Mouse (Mus musculus): ENCODE results near the gene Olfr1252. TPM values are rescaled to one million over a fixed set of nuclear protein-coding genes. Genes with fewer than 3 reads are reported as not detected.

Olfr1252 gene
- polyA plus RNA-seq (2015; fragmentation: Nextera tagmentation; extraction: Ambion mirVana) = not detected in 2 replicates

- Histone ChIP-seq H3K4me1 (no peaks in the 10 kb centered on the region), H3K27ac (no peak within 1 kb of the TSS), H3K36me3 (no peaks in the 10 kb centered on the region), H3K4me3 (replicated peaks) (no peak within 1 kb of the TSS), H3K9me3 (replicated peaks) (no peaks in the 10 kb centered on the region), H3K27me3 (no peaks in the 10 kb centered on the region), H3K9ac (no peak within 1 kb of the TSS), H3K4me2 (no peak within 1 kb of the TSS)
- WGBS = 60% methylated on average over 1 of the region's 1 CpGs
- ATAC-seq (replicated peaks; ENCODE audit: low FRiP score) = no peak
Measured at GRCm38 (mm10) chr2:89724912-89725311, at the start of gene Olfr1252. Gene Olfr1252 (minus strand): TSS chr2:89725012.

- Histone ChIP-seq H3K4me2 (no peak within 1 kb of the TSS), H3K4me3 (replicated peaks) (no peak within 1 kb of the TSS), H3K4me1 (no peaks in the 10 kb centered on the region), H3K27me3 (no peaks in the 10 kb centered on the region), H3K27ac (no peak within 1 kb of the TSS), H3K36me3 (no peaks in the 10 kb centered on the region), H3K9me3 (replicated peaks) (no peaks in the 10 kb centered on the region), H3K9ac (no peak within 1 kb of the TSS)
- no peak for ATAC-seq (replicated peaks; ENCODE audit: low FRiP score)
- WGBS = 90% methylated on average over 1 of the region's 1 CpGs
Measured at GRCm38 (mm10) chr2:89756990-89757389, 32.2 kb upstream of the Olfr1252 start, which contains the start of gene Olfr1253. Gene Olfr1253 (minus strand): TSS chr2:89757090.

- H3K36me3 ChIP-seq = no peaks in the 10 kb centered on the region
- no peaks in the 10 kb centered on the region for H3K9me3 ChIP-seq (replicated peaks)
- WGBS = 84% methylated on average over 6 of the region's 6 CpGs
- no peak overlapping the region for H3K4me2 ChIP-seq
- no peak overlapping the region for H3K9ac ChIP-seq
- no peak overlapping the region for H3K4me3 ChIP-seq (replicated peaks)
- ATAC-seq (replicated peaks; ENCODE audit: low FRiP score) = peak; percentile 29; the same call in 1 of the 2 replicates
- H3K4me1 ChIP-seq = no peaks in the 10 kb centered on the region
- H3K27ac ChIP-seq = no peak overlapping the region
- no peaks in the 10 kb centered on the region for H3K27me3 ChIP-seq
Measured at GRCm38 (mm10) chr2:89691980-89692379, 32.8 kb downstream of the Olfr1252 start.

GRCm38 (mm10) chr2:89671836-89672235, 53.0 kb downstream of the Olfr1252 start, which contains the start of gene Olfr1251:
Gene Olfr1251 (minus strand): TSS chr2:89671936.
- Histone ChIP-seq H3K36me3 (no peaks in the 10 kb centered on the region), H3K27ac (no peak within 1 kb of the TSS), H3K9ac (no peak within 1 kb of the TSS), H3K9me3 (replicated peaks) (no peaks in the 10 kb centered on the region), H3K4me1 (no peaks in the 10 kb centered on the region), H3K4me2 (no peak within 1 kb of the TSS), H3K4me3 (replicated peaks) (no peak within 1 kb of the TSS), H3K27me3 (no peaks in the 10 kb centered on the region)
- no peak for ATAC-seq (replicated peaks; ENCODE audit: low FRiP score)

Other genes with a start within 250 kb of the Olfr1252 start
- gene Olfr1241, start 237.9 kb downstream of the Olfr1252 start, polyA plus RNA-seq (2015; fragmentation: Nextera tagmentation; extraction: Ambion mirVana) = not detected in 2 replicates
- not detected in 2 replicates for gene Olfr1242, start 226.7 kb downstream of the Olfr1252 start, polyA plus RNA-seq (2015; fragmentation: Nextera tagmentation; extraction: Ambion mirVana)
- gene Olfr1243, start 193.5 kb downstream of the Olfr1252 start, polyA plus RNA-seq (2015; fragmentation: Nextera tagmentation; extraction: Ambion mirVana) = not detected in 2 replicates
- gene Olfr1245, start 146.6 kb downstream of the Olfr1252 start, polyA plus RNA-seq (2015; fragmentation: Nextera tagmentation; extraction: Ambion mirVana) = not detected in 2 replicates
- not detected in 2 replicates for gene Olfr1246, start 131.9 kb downstream of the Olfr1252 start, polyA plus RNA-seq (2015; fragmentation: Nextera tagmentation; extraction: Ambion mirVana)
- gene Olfr1247, start 110.9 kb downstream of the Olfr1252 start, polyA plus RNA-seq (2015; fragmentation: Nextera tagmentation; extraction: Ambion mirVana) = not detected in 2 replicates
- gene Olfr1248, start 106.8 kb downstream of the Olfr1252 start, polyA plus RNA-seq (2015; fragmentation: Nextera tagmentation; extraction: Ambion mirVana) = not detected in 2 replicates
- not detected in 2 replicates for gene Olfr1249, start 90.0 kb downstream of the Olfr1252 start, polyA plus RNA-seq (2015; fragmentation: Nextera tagmentation; extraction: Ambion mirVana)
- gene Olfr1250, start 63.5 kb downstream of the Olfr1252 start, polyA plus RNA-seq (2015; fragmentation: Nextera tagmentation; extraction: Ambion mirVana) = not detected in 2 replicates
- gene Olfr1251, start 53.1 kb downstream of the Olfr1252 start, polyA plus RNA-seq (2015; fragmentation: Nextera tagmentation; extraction: Ambion mirVana) = not detected in 2 replicates
- gene Olfr1253, start 32.1 kb upstream of the Olfr1252 start, polyA plus RNA-seq (2015; fragmentation: Nextera tagmentation; extraction: Ambion mirVana) = not detected in 2 replicates
- not detected in 2 replicates for gene Olfr1254, start 68.6 kb upstream of the Olfr1252 start, polyA plus RNA-seq (2015; fragmentation: Nextera tagmentation; extraction: Ambion mirVana)
- not detected in 2 replicates for gene Olfr1255, start 87.0 kb upstream of the Olfr1252 start, polyA plus RNA-seq (2015; fragmentation: Nextera tagmentation; extraction: Ambion mirVana)
- not detected in 2 replicates for gene Olfr1256, start 116.5 kb upstream of the Olfr1252 start, polyA plus RNA-seq (2015; fragmentation: Nextera tagmentation; extraction: Ambion mirVana)
- not detected in 2 replicates for gene Olfr48, start 123.2 kb upstream of the Olfr1252 start, polyA plus RNA-seq (2015; fragmentation: Nextera tagmentation; extraction: Ambion mirVana)
- gene Olfr1257, start 153.4 kb upstream of the Olfr1252 start, polyA plus RNA-seq (2015; fragmentation: Nextera tagmentation; extraction: Ambion mirVana) = not detected in 2 replicates
- not detected in 2 replicates for gene Olfr1258, start 202.3 kb upstream of the Olfr1252 start, polyA plus RNA-seq (2015; fragmentation: Nextera tagmentation; extraction: Ambion mirVana)
- not detected in 2 replicates for gene Olfr1259, start 223.7 kb upstream of the Olfr1252 start, polyA plus RNA-seq (2015; fragmentation: Nextera tagmentation; extraction: Ambion mirVana)
- not detected in 2 replicates for gene Olfr1260, start 249.3 kb upstream of the Olfr1252 start, polyA plus RNA-seq (2015; fragmentation: Nextera tagmentation; extraction: Ambion mirVana)